Mouse (Mus musculus): ENCODE measurements around the gene Ddo.

DNA sequence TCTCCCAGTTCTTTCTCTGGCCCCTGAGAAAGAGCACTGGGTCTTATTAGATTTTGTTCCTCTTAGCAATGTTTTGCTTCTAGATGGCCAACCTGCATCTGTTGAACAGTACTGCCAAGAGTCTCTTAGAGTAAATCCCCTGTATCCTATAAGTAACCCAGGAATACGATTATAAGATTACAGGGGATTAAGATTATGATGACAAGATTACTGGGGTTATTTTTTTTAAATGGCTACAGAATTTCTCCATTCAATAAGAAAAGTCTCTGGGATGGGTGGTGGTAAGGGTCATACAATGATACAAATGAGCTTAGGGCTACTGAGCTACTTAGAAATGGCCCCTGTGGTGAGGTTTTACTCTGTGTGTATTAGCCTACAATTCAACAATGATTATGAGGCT, 15.5 kb downstream of the Ddo start:
- TF ChIP-seq POLR2A (IDR thresholded peaks at IDR 0.05; ENCODE audit: borderline replicate concordance, extremely low read depth, low read depth, low read length) (no peak), CTCF (IDR thresholded peaks at IDR 0.05; ENCODE audit: insufficient read depth, low read length) (no peak)
